Mouse (Mus musculus) adrenal gland, postnatal 10 days (tissue): Measurements from ENCODE around the gene H2al1e. TPM values are rescaled to one million over a fixed set of nuclear protein-coding genes. Genes with fewer than 3 reads are reported as not detected.

ENCODE experiments used
- total RNA-seq, 2 experiments: library from RNA; stranded (reverse); gene quantifications; 2 replicates each; pipeline ENCODE4 v1.2.3; 2021

Gene H2al1e
- total RNA-seq, 2 experiments from 2014 or later = not detected

Other genes starting within 250 kb of the H2al1e start
- gene H2al1a, start 12.7 kb upstream of the H2al1e start, total RNA-seq = not detected
- gene H2al1b, start 9.5 kb upstream of the H2al1e start, total RNA-seq = not detected
- gene H2al1c, start 6.3 kb upstream of the H2al1e start, total RNA-seq = not detected
- not detected for gene H2al1d, start 3.1 kb upstream of the H2al1e start, total RNA-seq
- not detected for gene H2al1f, start 3.2 kb downstream of the H2al1e start, total RNA-seq
- gene H2al1g, start 6.3 kb downstream of the H2al1e start, total RNA-seq = not detected
- gene H2al1h, start 9.6 kb downstream of the H2al1e start, total RNA-seq = not detected
- not detected for gene H2al1i, start 12.7 kb downstream of the H2al1e start, total RNA-seq
- not detected for gene H2al1j, start 15.9 kb downstream of the H2al1e start, total RNA-seq